In genomic region chr8:57599813-57600555, GRCm38 (mm10) we compare ENCODE assay signal across 9 mouse cellular contexts. TPM values are rescaled to one million over a fixed set of nuclear protein-coding genes. Genes with fewer than 3 reads are reported as not detected.
DNase-seq lines count a peak whose midpoint lies in the region; ATAC-seq and TF ChIP-seq lines count a peak whose summit lies in the region.
"Had no signal": no experiment of that assay in that cellular context is flagged by ENCODE, and none has a peak within 500 bp of the region (broad histone marks: within the 10 kb centered on the region; RNA-seq: fewer than 3 reads in every experiment).

No protein-coding gene starts in this region.

- TF ChIP-seq POLR2A in lung, adult 2 months (IDR thresholded peaks at IDR 0.05; ENCODE audit: borderline replicate concordance, extremely low read depth, low read depth, low read length): no peak

- H3K4me1 ChIP-seq in lung, embryonic 16.5 days (replicated peaks; ENCODE audit: control insufficient read depth, insufficient read depth, low read length): peaks cover 3% of the 10 kb centered on the region; the same call in 1 of the 2 replicates
- H3K4me1 ChIP-seq in lung, adult 2 months (ENCODE audit: control insufficient read depth, insufficient read depth, low read length): no peaks in the 10 kb centered on the region
- H3K4me1 ChIP-seq in forebrain, embryonic 11.5 days (replicated peaks; ENCODE audit: control insufficient read depth, insufficient read depth, low read length): no peaks in the 10 kb centered on the region; the same call in 1 of the 2 replicates
- H3K4me1 ChIP-seq in limb, embryonic 13.5 days: peaks cover 15% of the 10 kb centered on the region
- peaks cover 4% of the 10 kb centered on the region; the same call in 1 of the 2 replicates for H3K4me1 ChIP-seq in stomach, embryonic 14.5 days (ENCODE audit: control insufficient read depth, insufficient read depth, low read length)

- peak overlapping the region; percentile 24 for H3K4me3 ChIP-seq in lung, embryonic 16.5 days (ENCODE audit: low read length)
- H3K4me3 ChIP-seq in lung, adult 2 months (replicated peaks; ENCODE audit: extremely low read depth, low read depth, low read length): no peak overlapping the region
- no peak overlapping the region for H3K4me3 ChIP-seq in forebrain, embryonic 11.5 days (ENCODE audit: low read depth, low read length)
- peak overlapping the region; percentile 20 for H3K4me3 ChIP-seq in limb, embryonic 13.5 days
- H3K4me3 ChIP-seq in stomach, embryonic 14.5 days (ENCODE audit: low read depth, low read length): no peak overlapping the region

- no peaks in the 10 kb centered on the region for H3K9me3 ChIP-seq in lung, embryonic 16.5 days (ENCODE audit: control insufficient read depth, low read length)
- H3K9me3 ChIP-seq in forebrain, embryonic 11.5 days (ENCODE audit: control insufficient read depth, low read length): no peaks in the 10 kb centered on the region
- H3K9me3 ChIP-seq in limb, embryonic 13.5 days: no peaks in the 10 kb centered on the region
- H3K9me3 ChIP-seq in stomach, embryonic 14.5 days (ENCODE audit: control insufficient read depth, low read depth, low read length): no peaks in the 10 kb centered on the region

- no peak overlapping the region for H3K27ac ChIP-seq in lung, embryonic 16.5 days (ENCODE audit: low read length)
- no peak overlapping the region for H3K27ac ChIP-seq in forebrain, embryonic 11.5 days (ENCODE audit: low read depth, low read length)
- H3K27ac ChIP-seq in limb, embryonic 13.5 days: no peak overlapping the region
- no peak overlapping the region for H3K27ac ChIP-seq in stomach, embryonic 14.5 days (ENCODE audit: low read length)

- WGBS in lung, embryonic 16.5 days: 18% methylated on average over 22 of the region's 22 CpGs
- WGBS in lung, adult 2 months: 34% methylated on average over 22 of the region's 22 CpGs
- WGBS in forebrain, embryonic 11.5 days: 16% methylated on average over 22 of the region's 22 CpGs
- WGBS in limb, embryonic 13.5 days: 21% methylated on average over 22 of the region's 22 CpGs
- 19% methylated on average over 22 of the region's 22 CpGs for WGBS in stomach, embryonic 14.5 days

- no peak for ATAC-seq in lung, embryonic 16.5 days (ENCODE audit: low read depth)
- no peak for ATAC-seq in forebrain, embryonic 11.5 days (replicated peaks; ENCODE audit: low FRiP score)
- ATAC-seq in limb, embryonic 13.5 days (ENCODE audit: low FRiP score, low read depth): no peak
- peak; percentile 28; the same call in 1 of the 2 replicates for ATAC-seq in stomach, embryonic 14.5 days (ENCODE audit: insufficient number of reproducible peaks, insufficient read depth, low FRiP score, low read depth)
- no peak for ATAC-seq in megakaryocyte-erythroid progenitor cell, adult 5-6 weeks (replicated peaks; ENCODE audit: low FRiP score, low TSS enrichment, poor library complexity, severe bottlenecking)

- no peak for TF ChIP-seq CTCF in lung, adult 2 months (IDR thresholded peaks at IDR 0.05; ENCODE audit: insufficient read depth, low read length)

- 0 out of 2 replicates have a peak overlapping the region, but pooled peaks have one; percentile 18 for H3K9ac ChIP-seq in lung, embryonic 16.5 days (ENCODE audit: low read length)
- no peak overlapping the region for H3K9ac ChIP-seq in forebrain, embryonic 11.5 days (ENCODE audit: low read length)
- 0 out of 2 replicates have a peak overlapping the region, but pooled peaks have one; percentile 35 for H3K9ac ChIP-seq in limb, embryonic 13.5 days
- no peak overlapping the region for H3K9ac ChIP-seq in stomach, embryonic 14.5 days (replicated peaks; ENCODE audit: low read depth, low read length)

- H3K27me3 ChIP-seq in lung, embryonic 16.5 days (ENCODE audit: control insufficient read depth, insufficient read depth, low read depth, low read length): no peaks in the 10 kb centered on the region
- H3K27me3 ChIP-seq in forebrain, embryonic 11.5 days (ENCODE audit: control insufficient read depth, insufficient read depth, low read length): no peaks in the 10 kb centered on the region
- H3K27me3 ChIP-seq in limb, embryonic 13.5 days: no peaks in the 10 kb centered on the region
- no peaks in the 10 kb centered on the region for H3K27me3 ChIP-seq in stomach, embryonic 14.5 days (ENCODE audit: control insufficient read depth, insufficient read depth, low read length)

- no peak for DNase-seq in lung, adult 2 months
- peak; percentile 57 for DNase-seq in forebrain, embryonic 11.5 days (ENCODE audit: low spot score)
- no peak for DNase-seq in ovary, postnatal 10 days (ENCODE audit: low spot score)
- no peak for DNase-seq in testis, postnatal 10 days (ENCODE audit: low spot score)
- DNase-seq: adrenal gland, postnatal 10 days had no signal

- H3K36me3 ChIP-seq in lung, embryonic 16.5 days (ENCODE audit: control insufficient read depth, insufficient read depth, low read length): no peaks in the 10 kb centered on the region
- no peaks in the 10 kb centered on the region for H3K36me3 ChIP-seq in forebrain, embryonic 11.5 days (ENCODE audit: control insufficient read depth, insufficient read depth, low read length)
- no peaks in the 10 kb centered on the region for H3K36me3 ChIP-seq in limb, embryonic 13.5 days
- no peaks in the 10 kb centered on the region for H3K36me3 ChIP-seq in stomach, embryonic 14.5 days (ENCODE audit: control insufficient read depth, insufficient read depth, low read length)

- peak overlapping the region; percentile 38 for H3K4me2 ChIP-seq in lung, embryonic 16.5 days (ENCODE audit: low read depth, low read length)
- H3K4me2 ChIP-seq in forebrain, embryonic 11.5 days (ENCODE audit: low read depth, low read length, severe bottlenecking): peak overlapping the region; percentile 27; the same call in 1 of the 2 replicates
- peak overlapping the region; percentile 56 for H3K4me2 ChIP-seq in limb, embryonic 13.5 days (replicated peaks)
- H3K4me2 ChIP-seq in stomach, embryonic 14.5 days (replicated peaks; ENCODE audit: low read depth, low read length): peak overlapping the region; percentile 2; the same call in 1 of the 2 replicates

RNA-seq across cellular contexts. Expression of gene Galnt7, which starts 52.8 kb away (rescaled TPM):
- 9.6 and 11.2 TPM in 2 replicates for polyA plus RNA-seq in lung, embryonic 16.5 days (2015; fragmentation: Nextera tagmentation; extraction: Ambion mirVana)
- 2.0 and 2.1 TPM in 2 replicates for polyA plus RNA-seq in lung, adult 2 months (2012; rRNA removed)
- polyA plus RNA-seq in forebrain, embryonic 11.5 days (2014; fragmentation: Nextera tagmentation; extraction: Ambion mirVana): 19.5 and 19.6 TPM in 2 replicates
- 12.5 and 13.1 TPM in 2 replicates for polyA plus RNA-seq in limb, embryonic 13.5 days (2015; fragmentation: Nextera tagmentation; extraction: Ambion mirVana)
- 35.3 and 35.5 TPM in 2 replicates for polyA plus RNA-seq in stomach, embryonic 14.5 days (2014; fragmentation: Nextera tagmentation; extraction: Ambion mirVana)
- 9.5 and 15.4 TPM in 2 replicates for total RNA-seq in megakaryocyte-erythroid progenitor cell, adult 5-6 weeks (2014; fragmentation: Nextera tagmentation)
- 17.9 and 22.0 TPM in 2 replicates for total RNA-seq in megakaryocyte-erythroid progenitor cell, adult 5-6 weeks (2017)

Comparison
In these comparisons a context has a peak if more than half of its experiments do, and no peak if none do; other contexts are left out.
1. H3K4me3 ChIP-seq: peak in lung, embryonic 16.5 days (single experiment) and limb, embryonic 13.5 days (single experiment); none in lung, adult 2 months (single experiment), forebrain, embryonic 11.5 days (single experiment) and stomach, embryonic 14.5 days (single experiment).
2. H3K4me2 ChIP-seq: peak in every context shown above with its lines; median percentile 56 in limb, embryonic 13.5 days; 38 in lung, embryonic 16.5 days; 27 in forebrain, embryonic 11.5 days; 2 in stomach, embryonic 14.5 days.
3. H3K9ac ChIP-seq: peak in lung, embryonic 16.5 days (single experiment) and limb, embryonic 13.5 days (single experiment); none in forebrain, embryonic 11.5 days (single experiment) and stomach, embryonic 14.5 days (single experiment).